Mouse (Mus musculus) midbrain, embryonic 16.5 days (tissue): ENCODE measurements around the gene Igf1r. TPM values are rescaled to one million over a fixed set of nuclear protein-coding genes. Genes with fewer than 3 reads are reported as not detected.

ENCODE experiments used
- ATAC-seq: fragments of 200-750 bp; cut with Nextera tagmentation; 2 replicates; pipeline ENCODE4 v1.8.0; 2017; ENCODE audit warnings: moderate TSS enrichment
- H3K27ac ChIP-seq: fragments of 300-500 bp; sonication (generic); 2 replicates; pipeline ENCODE4 v1.5.1; 2014; ENCODE audit warnings: mild to moderate bottlenecking, low read length, mixed read lengths
- H3K27me3 ChIP-seq: fragments of 300-500 bp; sonication (generic); 2 replicates; pipeline ENCODE4 v1.6.1; 2014; ENCODE audit warnings: low read depth, low read length, mixed read lengths; ENCODE audit not compliant: control insufficient read depth, insufficient read depth
- H3K36me3 ChIP-seq: fragments of 300-500 bp; sonication (generic); 2 replicates; pipeline ENCODE4 v1.6.1; 2014; ENCODE audit warnings: mild to moderate bottlenecking, low read length, moderate library complexity, mixed read lengths; ENCODE audit not compliant: control insufficient read depth, insufficient read depth
- H3K4me1 ChIP-seq: fragments of 300-500 bp; sonication (generic); 2 replicates; pipeline ENCODE4 v1.6.1; 2014; ENCODE audit warnings: mild to moderate bottlenecking, low read length, mixed read lengths; ENCODE audit not compliant: control insufficient read depth, insufficient read depth
- H3K4me2 ChIP-seq: fragments of 300-500 bp; sonication (generic); 2 replicates; pipeline ENCODE4 v1.6.1; 2014; ENCODE audit warnings: mild to moderate bottlenecking, low read length, mixed read lengths
- H3K4me3 ChIP-seq: fragments of 300-500 bp; sonication (generic); 2 replicates; pipeline ENCODE4 v1.5.1; 2014; ENCODE audit warnings: low read depth, mild to moderate bottlenecking, low read length, moderate library complexity, mixed read lengths
- H3K9ac ChIP-seq: fragments of 300-500 bp; sonication (generic); 2 replicates; pipeline ENCODE4 v1.6.1; 2014; ENCODE audit warnings: low read depth, low read length, mixed read lengths
- H3K9me3 ChIP-seq: fragments of 300-500 bp; sonication (generic); replicated peaks from 2 replicates; pipeline ENCODE4 v1.6.1; 2014; ENCODE audit warnings: mild to moderate bottlenecking, low read length, mixed read lengths; ENCODE audit not compliant: control insufficient read depth, poor library complexity, severe bottlenecking
- WGBS: fragments of 180-500 bp; shearing (Covaris S2); extraction: QIAGEN DNeasy Blood & Tissue Kit; methylation state at CpG from one replicate; pipeline ENCODE4 v1.1.7; 2014; 5-methylcytosine and 5-hydroxymethylcytosine counted together
- polyA plus RNA-seq: library from polyadenylated mRNA; unstranded; fragments of >200 nt; fragmentation: Nextera tagmentation; extraction: Ambion mirVana; gene quantifications from 2 replicates; pipeline ENCODE4 v1.2.1, GENCODE M21; 2015

Gene Igf1r
- polyA plus RNA-seq, 1 experiment from 2014 or later = 21.5 TPM

- no peak overlapping the region for H3K4me3 ChIP-seq
- H3K4me2 ChIP-seq = no peak overlapping the region
- WGBS = 46% methylated on average over 3 of the region's 3 CpGs
- no peaks in the 10 kb centered on the region for H3K9me3 ChIP-seq
- no peaks in the 10 kb centered on the region for H3K27me3 ChIP-seq
- no peak overlapping the region for H3K27ac ChIP-seq
- no peaks in the 10 kb centered on the region for H3K4me1 ChIP-seq
- H3K36me3 ChIP-seq = no peaks in the 10 kb centered on the region
- no peak for ATAC-seq
- H3K9ac ChIP-seq = no peak overlapping the region
Measured at GRCm38 (mm10) chr7:68070030-68070429, 117.4 kb downstream of the Igf1r start.

DNA sequence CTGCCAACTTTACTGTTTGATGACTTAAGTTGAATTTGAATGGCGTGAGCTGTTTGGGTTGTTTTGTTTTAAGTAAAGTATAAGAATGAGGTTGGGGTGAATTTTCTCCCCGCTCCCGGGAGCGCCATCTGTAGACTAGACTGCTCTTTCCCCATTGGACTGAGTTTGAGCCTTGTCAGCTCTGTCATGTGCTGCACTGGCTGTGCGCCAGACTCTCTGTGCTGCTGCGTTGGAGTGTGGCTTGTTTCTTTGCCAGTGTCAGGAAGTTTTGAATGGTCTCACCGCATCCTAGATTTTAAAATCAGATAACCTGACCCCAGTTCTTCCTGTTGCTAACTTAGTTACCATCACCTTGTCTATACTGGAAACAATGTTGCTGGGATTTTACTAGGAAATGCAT lies 118.0 kb downstream of the Igf1r start:
- Histone ChIP-seq H3K9me3 (no peaks in the 10 kb centered on the region), H3K9ac (no peak overlapping the region), H3K4me2 (no peak overlapping the region), H3K4me1 (no peaks in the 10 kb centered on the region), H3K36me3 (no peaks in the 10 kb centered on the region), H3K27me3 (no peaks in the 10 kb centered on the region), H3K27ac (no peak overlapping the region), H3K4me3 (no peak overlapping the region)
- ATAC-seq = no peak
- 40% methylated on average over 7 of the region's 7 CpGs for WGBS

DNA sequence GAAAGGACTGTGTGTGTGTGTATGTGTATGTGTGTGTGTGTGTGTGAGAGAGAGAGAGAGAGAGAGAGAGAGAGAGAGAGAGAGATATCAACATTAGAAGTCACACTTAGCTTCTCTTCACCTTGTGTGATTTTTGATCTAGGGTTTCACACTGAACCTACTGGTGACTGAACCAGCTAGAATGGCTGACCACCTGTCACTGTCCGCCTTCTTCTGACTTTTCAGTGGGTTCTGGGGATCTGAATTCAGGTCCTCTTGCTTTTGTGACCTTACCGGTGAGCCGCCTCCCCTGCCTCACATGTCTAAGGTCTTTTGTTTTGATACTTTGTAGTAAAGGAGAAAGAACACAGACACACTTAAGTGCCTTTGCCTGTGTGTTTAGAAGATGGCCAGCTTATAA lies 118.4 kb downstream of the Igf1r start:
- no peak for ATAC-seq
- Histone ChIP-seq H3K27me3 (no peaks in the 10 kb centered on the region), H3K27ac (no peak overlapping the region), H3K9me3 (no peaks in the 10 kb centered on the region), H3K4me1 (no peaks in the 10 kb centered on the region), H3K4me2 (no peak overlapping the region), H3K9ac (no peak overlapping the region), H3K4me3 (no peak overlapping the region), H3K36me3 (no peaks in the 10 kb centered on the region)
- 88% methylated on average over 3 of the region's 3 CpGs for WGBS

GRCm38 (mm10) chr7:68071749-68072148 lies 119.1 kb downstream of the Igf1r start:
- Histone ChIP-seq H3K4me1 (no peaks in the 10 kb centered on the region), H3K9ac (no peak overlapping the region)

GRCm38 (mm10) chr7:68072524-68073459 lies 120.2 kb downstream of the Igf1r start:
- H3K36me3 ChIP-seq = no peaks in the 10 kb centered on the region
- no peak overlapping the region for H3K4me2 ChIP-seq
- 74% methylated on average over 14 of the region's 14 CpGs for WGBS
- no peaks in the 10 kb centered on the region for H3K4me1 ChIP-seq
- H3K9me3 ChIP-seq = no peaks in the 10 kb centered on the region
- no peak for ATAC-seq
- no peak overlapping the region for H3K4me3 ChIP-seq
- H3K9ac ChIP-seq = no peak overlapping the region
- H3K27me3 ChIP-seq = no peaks in the 10 kb centered on the region
- no peak overlapping the region for H3K27ac ChIP-seq

More at GRCm38 (mm10) chr7:68071749-68072148, 119.1 kb downstream of the Igf1r start:
- no peak overlapping the region for H3K27ac ChIP-seq
- H3K27me3 ChIP-seq = no peaks in the 10 kb centered on the region
- H3K9me3 ChIP-seq = no peaks in the 10 kb centered on the region
- no peak for ATAC-seq
- no peak overlapping the region for H3K4me3 ChIP-seq
- 91% methylated on average over 11 of the region's 11 CpGs for WGBS
- no peak overlapping the region for H3K4me2 ChIP-seq
- no peaks in the 10 kb centered on the region for H3K36me3 ChIP-seq

GRCm38 (mm10) chr7:68073460-68073806 lies 120.8 kb downstream of the Igf1r start:
- Histone ChIP-seq H3K36me3 (no peaks in the 10 kb centered on the region), H3K4me3 (no peak overlapping the region), H3K9me3 (no peaks in the 10 kb centered on the region), H3K27ac (no peak overlapping the region), H3K27me3 (no peaks in the 10 kb centered on the region), H3K4me2 (no peak overlapping the region), H3K9ac (no peak overlapping the region), H3K4me1 (no peaks in the 10 kb centered on the region)
- 23% methylated on average over 8 of the region's 8 CpGs for WGBS
- ATAC-seq = no peak

- H3K9me3 ChIP-seq = no peaks in the 10 kb centered on the region
- no peaks in the 10 kb centered on the region for H3K27me3 ChIP-seq
- H3K36me3 ChIP-seq = no peaks in the 10 kb centered on the region
- H3K4me1 ChIP-seq = peaks cover 4% of the 10 kb centered on the region
- H3K27ac ChIP-seq = no peak overlapping the region
- 82% methylated on average over 11 of the region's 11 CpGs for WGBS
- no peak overlapping the region for H3K9ac ChIP-seq
- ATAC-seq = no peak
- H3K4me2 ChIP-seq = no peak overlapping the region
- H3K4me3 ChIP-seq = no peak overlapping the region
Measured at GRCm38 (mm10) chr7:68074748-68075147, 122.1 kb downstream of the Igf1r start.

DNA sequence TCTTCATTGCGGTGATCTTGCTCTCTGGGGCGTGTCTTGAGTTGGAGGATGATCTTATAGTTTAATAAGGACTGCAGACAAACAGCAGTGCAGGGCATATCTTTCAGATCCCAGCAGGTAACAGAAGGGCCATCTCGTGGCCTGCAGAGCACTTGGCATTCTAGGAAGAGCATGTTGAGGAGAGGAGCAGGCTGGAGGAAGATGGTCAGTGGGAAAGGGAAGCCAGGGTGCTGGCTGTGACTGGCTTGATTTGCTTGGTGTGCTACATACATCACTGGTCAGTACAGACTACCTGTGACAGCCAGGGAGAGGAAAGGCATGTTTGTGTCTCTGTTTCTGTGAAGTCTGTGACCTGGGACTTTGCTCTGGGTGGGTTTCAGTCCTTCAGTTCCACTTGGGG lies 122.8 kb downstream of the Igf1r start:
- Histone ChIP-seq H3K36me3 (no peaks in the 10 kb centered on the region), H3K4me2 (no peak overlapping the region), H3K9ac (no peak overlapping the region), H3K27ac (no peak overlapping the region), H3K4me1 (peaks cover 4% of the 10 kb centered on the region), H3K9me3 (no peaks in the 10 kb centered on the region), H3K27me3 (no peaks in the 10 kb centered on the region), H3K4me3 (no peak overlapping the region)
- ATAC-seq = no peak
- 76% methylated on average over 3 of the region's 3 CpGs for WGBS

- no peak for ATAC-seq
- H3K9ac ChIP-seq = no peak overlapping the region
- peaks cover 15% of the 10 kb centered on the region for H3K4me1 ChIP-seq
- H3K4me3 ChIP-seq = no peak overlapping the region
- no peaks in the 10 kb centered on the region for H3K27me3 ChIP-seq
- no peaks in the 10 kb centered on the region for H3K9me3 ChIP-seq
- H3K27ac ChIP-seq = no peak overlapping the region
- no peak overlapping the region for H3K4me2 ChIP-seq
- WGBS = 51% methylated on average over 11 of the region's 11 CpGs
- H3K36me3 ChIP-seq = no peaks in the 10 kb centered on the region
Measured at GRCm38 (mm10) chr7:68080122-68080845, 127.7 kb downstream of the Igf1r start.
